Mouse (Mus musculus) adrenal gland, adult 2 months (tissue): Measurements from ENCODE around the gene Pacsin1. TPM values are rescaled to one million over a fixed set of nuclear protein-coding genes. Genes with fewer than 3 reads are reported as not detected.
A peak's percentile ranks its signal among the peaks of the same experiment; 100 is the strongest.

Source experiments
- DNase-seq: peaks from one replicate; pipeline ENCODE4 v3.0.0; 2021
- polyA plus RNA-seq: library from polyadenylated mRNA; depleted of rRNA; stranded (reverse); fragments of >200 nt; gene quantifications from 2 replicates; pipeline ENCODE4 v1.2.3, GENCODE M21; 2012; rRNA removed
- total RNA-seq, 2 experiments: library from RNA; stranded (reverse); gene quantifications; 2 replicates each; pipeline ENCODE4 v1.2.3; 2021

Gene Pacsin1
- total and polyA plus RNA-seq, 3 experiments, result 2.5 to 5.6 (median 3.0) TPM

DNA sequence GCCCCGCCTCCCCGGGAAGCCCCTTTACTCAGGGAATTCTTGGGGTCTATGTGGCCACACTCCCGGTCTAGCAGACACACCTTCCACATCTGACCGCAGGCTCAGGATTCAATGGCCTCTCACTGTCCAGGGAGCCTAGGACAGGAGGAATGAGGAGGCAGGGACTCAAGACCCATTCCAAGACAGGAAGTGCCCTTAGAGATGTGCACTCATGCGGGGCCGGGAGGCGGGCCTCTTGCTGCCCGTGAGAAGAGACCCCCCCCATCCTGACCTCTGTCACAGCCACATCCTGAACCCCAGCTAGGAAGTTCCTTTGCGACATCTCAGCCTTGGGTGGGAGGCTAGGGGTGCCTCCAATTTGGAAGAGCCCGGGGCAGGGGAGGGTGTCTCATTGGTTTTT, 69.7 kb downstream of the Pacsin1 start:
- no peak for DNase-seq

DNA sequence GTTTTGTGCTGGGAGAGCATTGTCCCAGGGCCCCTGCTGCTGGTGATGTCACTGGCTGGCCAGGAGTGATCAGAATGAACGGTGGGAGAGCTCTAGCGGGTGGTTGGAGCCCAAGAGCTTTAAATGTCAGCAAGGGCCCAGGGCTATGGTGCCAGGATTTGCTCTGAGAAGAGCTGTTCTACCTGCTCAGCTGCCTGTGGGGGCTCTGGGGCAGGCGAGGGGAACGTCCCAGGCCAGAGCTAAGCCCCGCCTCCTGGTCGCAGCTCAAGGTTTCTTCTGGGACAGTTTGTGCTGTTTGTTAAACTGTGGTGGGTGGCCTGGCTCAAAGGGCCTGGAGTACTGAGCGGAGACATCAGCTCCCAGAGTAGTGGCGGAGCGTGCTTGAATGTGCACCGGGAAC, 70.1 kb downstream of the Pacsin1 start:
- no peak for DNase-seq

DNA sequence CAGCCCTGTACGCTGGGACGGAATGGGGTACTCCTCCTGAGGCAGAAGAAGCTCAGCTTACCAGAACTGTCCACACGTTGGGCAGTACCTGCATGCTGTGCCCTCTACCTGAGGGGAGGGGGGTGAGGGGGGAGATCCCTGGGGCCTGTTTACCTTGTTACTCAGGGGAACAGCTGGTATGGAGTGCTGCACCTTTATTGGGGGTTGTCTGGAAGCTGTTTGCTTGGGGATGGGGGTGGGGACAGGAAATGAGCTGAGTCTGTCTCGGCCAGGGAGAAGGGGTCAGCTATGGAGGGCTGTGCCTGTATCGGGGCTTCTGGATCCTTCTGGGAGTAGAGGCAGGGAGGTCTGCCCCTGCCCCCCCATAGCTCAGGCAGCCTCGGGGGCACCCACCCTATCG, 71.2 kb downstream of the Pacsin1 start:
- DNase-seq, result no peak

GRCm38 (mm10) chr17:27728770-27729169, 73.5 kb downstream of the Pacsin1 start, which contains the start of gene Spdef:
Gene Spdef, minus strand, starts transcription at chr17:27728955.
- no peak for DNase-seq

GRCm38 (mm10) chr17:27732152-27732551, 76.8 kb downstream of the Pacsin1 start:
- DNase-seq, result no peak

DNA sequence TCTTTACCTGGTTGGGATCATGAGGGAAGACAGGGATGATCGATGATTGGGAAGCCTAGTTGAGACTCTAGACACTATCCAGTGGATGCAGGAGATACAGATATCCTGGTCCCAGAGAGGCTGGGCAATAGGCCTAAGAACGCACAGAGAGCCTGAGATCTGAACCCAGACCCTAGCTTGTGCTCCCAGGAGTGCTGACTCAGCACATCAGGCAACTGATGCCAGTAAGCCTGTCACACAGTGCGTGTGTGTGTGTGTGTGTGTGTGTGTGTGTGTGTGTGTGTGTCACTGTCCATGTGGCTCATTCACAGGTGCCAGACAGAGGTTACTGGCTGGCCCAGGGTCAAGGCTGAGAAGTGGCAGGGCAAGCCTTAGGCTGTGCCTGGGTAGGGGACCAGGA, 77.4 kb downstream of the Pacsin1 start:
- no peak for DNase-seq

- no peak for DNase-seq
Measured at GRCm38 (mm10) chr17:27734344-27735073, 79.2 kb downstream of the Pacsin1 start.

DNA sequence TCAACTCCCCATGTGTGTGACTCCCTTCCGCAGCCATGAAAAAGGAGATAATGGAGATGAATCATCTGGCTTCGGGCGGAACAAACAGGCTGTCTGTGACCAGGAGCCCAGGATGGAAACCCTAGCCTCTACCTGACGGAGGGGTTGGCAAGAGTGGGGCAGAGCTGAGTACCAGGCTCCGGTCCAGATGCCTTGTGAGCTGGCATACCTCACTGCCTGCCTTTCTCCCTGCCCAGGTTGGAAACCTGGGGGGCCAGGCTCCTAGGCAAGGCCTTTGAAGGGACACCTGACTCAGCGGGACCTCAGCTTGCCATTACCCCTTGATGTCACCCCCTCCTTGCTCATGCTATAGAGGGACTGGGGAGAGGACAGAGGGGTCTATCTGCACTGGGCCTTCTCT, 85.7 kb downstream of the Pacsin1 start:
- peak; percentile 47 for DNase-seq

GRCm38 (mm10) chr17:27746446-27746845, 91.1 kb downstream of the Pacsin1 start:
- DNase-seq, result no peak

DNA sequence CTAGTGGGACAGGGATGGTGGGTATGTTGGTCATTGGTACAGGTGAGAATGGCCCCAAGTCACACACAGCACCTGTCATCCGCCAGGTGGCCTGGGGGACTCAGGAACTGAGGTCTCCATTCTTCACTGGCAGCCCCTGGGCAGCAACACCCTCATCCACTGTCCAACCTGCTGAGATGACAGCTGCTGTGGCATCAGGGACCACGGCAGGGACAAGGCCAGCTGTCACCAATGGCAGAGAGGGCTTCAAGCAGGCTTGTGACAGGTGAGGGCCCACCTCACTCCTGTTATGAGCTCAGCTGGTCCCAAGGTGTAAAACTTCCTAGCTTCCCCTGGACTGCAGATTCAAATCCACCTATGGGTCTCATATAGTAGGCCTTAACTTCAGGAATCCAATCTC, 92.8 kb downstream of the Pacsin1 start:
- no peak for DNase-seq

GRCm38 (mm10) chr17:27750451-27750942, 95.2 kb downstream of the Pacsin1 start:
- no peak for DNase-seq

GRCm38 (mm10) chr17:27751314-27752202, 96.2 kb downstream of the Pacsin1 start:
- DNase-seq, result peak; percentile 18

- no peak for DNase-seq
Measured at GRCm38 (mm10) chr17:27760169-27760568, 104.9 kb downstream of the Pacsin1 start.

Other genes with a start within 250 kb of the Pacsin1 start
- gene Grm4, start 134.1 kb upstream of the Pacsin1 start, total RNA-seq, result 1 to 10 TPM; 5.5 to 9.0 TPM
- gene Grm4, start 134.1 kb upstream of the Pacsin1 start, polyA plus RNA-seq, result 0.08 and 0.31 TPM in 2 replicates
- 10 to 100 TPM; 12.2 to 26.8 TPM for gene Hmga1, start 99.0 kb upstream of the Pacsin1 start, total RNA-seq
- 38.9 and 44.2 TPM in 2 replicates for gene Hmga1, start 99.0 kb upstream of the Pacsin1 start, polyA plus RNA-seq
- gene AI413582, start 89.8 kb upstream of the Pacsin1 start, total RNA-seq, result 10 to 100 TPM; 28.0 to 35.9 TPM
- gene AI413582, start 89.8 kb upstream of the Pacsin1 start, polyA plus RNA-seq, result 64.8 and 65.5 TPM in 2 replicates
- 100 to 1,000 TPM; 152 to 217 TPM for gene Nudt3, start 32.0 kb upstream of the Pacsin1 start, total RNA-seq
- gene Nudt3, start 32.0 kb upstream of the Pacsin1 start, polyA plus RNA-seq, result 114 and 124 TPM in 2 replicates
- not detected for gene RPS10-NUDT3, start 20.3 kb upstream of the Pacsin1 start, total RNA-seq
- not detected in 2 replicates for gene RPS10-NUDT3, start 20.3 kb upstream of the Pacsin1 start, polyA plus RNA-seq
- gene Rps10, start 18.8 kb upstream of the Pacsin1 start, total RNA-seq, result 1,000 to 10,000 TPM; 1,036 to 1,116 TPM
- gene Rps10, start 18.8 kb upstream of the Pacsin1 start, polyA plus RNA-seq, result 886 and 939 TPM in 2 replicates
- under 1 TPM in 1 of 2 experiments, not detected in 1; 0.28 TPM for gene Spdef, start 73.4 kb downstream of the Pacsin1 start, total RNA-seq
- 0.11 and 0.47 TPM in 2 replicates for gene Spdef, start 73.4 kb downstream of the Pacsin1 start, polyA plus RNA-seq
- gene D17Wsu92e, start 165.1 kb downstream of the Pacsin1 start, total RNA-seq, result 100 to 1,000 TPM; 159 to 164 TPM
- 113 and 145 TPM in 2 replicates for gene D17Wsu92e, start 165.1 kb downstream of the Pacsin1 start, polyA plus RNA-seq
- 10 to 100 TPM; 74.5 to 79.8 TPM for gene Snrpc, start 182.6 kb downstream of the Pacsin1 start, total RNA-seq
- gene Snrpc, start 182.6 kb downstream of the Pacsin1 start, polyA plus RNA-seq, result 180 and 188 TPM in 2 replicates
- gene Uhrf1bp1, start 200.9 kb downstream of the Pacsin1 start, total RNA-seq, result 10 to 100 TPM; 25.2 to 38.7 TPM
- gene Uhrf1bp1, start 200.9 kb downstream of the Pacsin1 start, polyA plus RNA-seq, result 14.1 and 15.0 TPM in 2 replicates